Mouse (Mus musculus) forelimb bud, embryonic 11.5 days (tissue): ENCODE measurements around the gene Dnase2a.
A peak's percentile ranks its signal among the peaks of the same experiment; 100 is the strongest.
"Not testable (repeated sequence)": the region's sequence is repeated elsewhere in the genome, so short reads cannot be mapped to it uniquely, and the experiment has no call there.

Experiments
- DNase-seq: peaks from one replicate; pipeline ENCODE4 v3.0.0-alpha.2; 2012; ENCODE audit warnings: low read depth, low spot score

Gene Dnase2a

GRCm38 (mm10) chr8:84907493-84907892 is 867 bp upstream of the Dnase2a start:
- DNase-seq = no peak

- DNase-seq = not testable (repeated sequence)
Measured at GRCm38 (mm10) chr8:84907979-84908378, 381 bp upstream of the Dnase2a start.

- no peak for DNase-seq
Measured at GRCm38 (mm10) chr8:84909162-84909767, 905 bp downstream of the Dnase2a start.

GRCm38 (mm10) chr8:84909949-84910348 is 1.6 kb downstream of the Dnase2a start:
- DNase-seq = no peak

GRCm38 (mm10) chr8:84910551-84910950 is 2.2 kb downstream of the Dnase2a start:
- no peak for DNase-seq

- no peak for DNase-seq
Measured at GRCm38 (mm10) chr8:84911854-84912253, 3.5 kb downstream of the Dnase2a start.

GRCm38 (mm10) chr8:84912391-84912790 is 4.0 kb downstream of the Dnase2a start:
- no peak for DNase-seq

- DNase-seq = peak; percentile 67
Measured at GRCm38 (mm10) chr8:84912895-84913501, 4.6 kb downstream of the Dnase2a start.

- no peak for DNase-seq
Measured at GRCm38 (mm10) chr8:84913502-84913900, 5.1 kb downstream of the Dnase2a start.

- no peak for DNase-seq
Measured at GRCm38 (mm10) chr8:84913960-84914359, 5.6 kb downstream of the Dnase2a start.

GRCm38 (mm10) chr8:84915269-84915668 is 6.9 kb downstream of the Dnase2a start:
- DNase-seq = no peak

GRCm38 (mm10) chr8:84917781-84918180 is 9.4 kb downstream of the Dnase2a start:
- DNase-seq = no peak

- no peak for DNase-seq
Measured at GRCm38 (mm10) chr8:84918646-84919045, 10.3 kb downstream of the Dnase2a start.

- DNase-seq = no peak
Measured at GRCm38 (mm10) chr8:84921596-84921995, 13.2 kb downstream of the Dnase2a start.

GRCm38 (mm10) chr8:84925557-84925956 is 17.2 kb downstream of the Dnase2a start:
- DNase-seq = no peak

GRCm38 (mm10) chr8:84927513-84927912 is 19.2 kb downstream of the Dnase2a start:
- no peak for DNase-seq

GRCm38 (mm10) chr8:84928456-84929306 is 20.3 kb downstream of the Dnase2a start:
- DNase-seq = peak; percentile 61

- DNase-seq = no peak
Measured at GRCm38 (mm10) chr8:84930582-84930981, 22.2 kb downstream of the Dnase2a start.

- DNase-seq = no peak
Measured at GRCm38 (mm10) chr8:84933767-84934559, 25.6 kb downstream of the Dnase2a start.

- peak; percentile 76 for DNase-seq
Measured at GRCm38 (mm10) chr8:84934860-84935259, 26.5 kb downstream of the Dnase2a start.

- DNase-seq = no peak
Measured at GRCm38 (mm10) chr8:84935489-84935888, 27.1 kb downstream of the Dnase2a start.
